Mouse (Mus musculus) CH12.LX (cell line): ENCODE results near the gene Pxmp4. TPM values are rescaled to one million over a fixed set of nuclear protein-coding genes. Genes with fewer than 3 reads are reported as not detected.
A peak's percentile ranks its signal among the peaks of the same experiment; 100 is the strongest.

Source experiments
- DNase-seq: peaks from one replicate; pipeline ENCODE4 v3.0.0-alpha.2; 2013; ENCODE audit errors: extremely low read depth
- H3K27ac ChIP-seq: 2 replicates; pipeline ENCODE4 v1.5.1; 2012; ENCODE audit warnings: low read depth, mild to moderate bottlenecking, control low read depth, moderate library complexity; ENCODE audit not compliant: insufficient read depth
- H3K27me3 ChIP-seq: replicated peaks from 2 replicates; pipeline ENCODE3; 2012; ENCODE audit warnings: inconsistent platforms
- H3K36me3 ChIP-seq, 2 experiments: replicated peaks in 1 of 2; 2 replicates each; pipeline versions ENCODE3 to v1.6.1; 2012; ENCODE audit warnings: inconsistent platforms in 1 of 2, low read length in 1 of 2, mild to moderate bottlenecking in 1 of 2, mixed read lengths in 1 of 2, moderate library complexity in 1 of 2; ENCODE audit not compliant: control insufficient read depth in 1 of 2, insufficient read depth in 1 of 2
- H3K4me1 ChIP-seq, 2 experiments: 2 replicates each; pipeline ENCODE4 v1.6.1; 2012; ENCODE audit warnings: inconsistent platforms in 1 of 2, moderate library complexity in 1 of 2; ENCODE audit not compliant: insufficient read depth in 2 of 2, control insufficient read depth in 1 of 2
- H3K4me2 ChIP-seq: 2 replicates; pipeline ENCODE4 v1.6.1; 2012; ENCODE audit warnings: low read depth, mild to moderate bottlenecking, control low read depth; ENCODE audit not compliant: poor library complexity, insufficient read depth, severe bottlenecking
- H3K4me3 ChIP-seq, 3 experiments: fragments of 150-350 bp in 1 of 3; sonication (generic) in 1 of 3; replicated peaks in 1 of 3; 2 replicates each; pipeline versions ENCODE3 to v1.5.1; 2011 to 2012; ENCODE audit warnings: low read depth in 2 of 3, low read length in 2 of 3, mild to moderate bottlenecking in 2 of 3, moderate library complexity in 2 of 3, control low read depth in 1 of 3, improper control_type of control experiment in 1 of 3, inconsistent platforms in 1 of 3, mixed read lengths in 1 of 3; ENCODE audit not compliant: poor library complexity in 1 of 3
- H3K79me2 ChIP-seq: replicated peaks from 2 replicates; pipeline ENCODE4 v1.6.1; 2012; ENCODE audit warnings: mild to moderate bottlenecking, moderate library complexity; ENCODE audit not compliant: control insufficient read depth, poor library complexity, insufficient read depth, severe bottlenecking; ENCODE audit errors: extremely low read depth
- H3K9ac ChIP-seq: 2 replicates; pipeline ENCODE4 v1.6.1; 2012; ENCODE audit warnings: low read depth, mild to moderate bottlenecking, control low read depth, moderate library complexity; ENCODE audit not compliant: insufficient read depth
- H3K9me3 ChIP-seq: replicated peaks from 2 replicates; pipeline ENCODE3; 2012; ENCODE audit warnings: low read length, inconsistent platforms, mixed read lengths
- BHLHE40 ChIP-seq: IDR thresholded peaks from 2 replicates; pipeline ENCODE4 v1.6.1; 2011; ENCODE audit warnings: mild to moderate bottlenecking, low read depth, low read length, improper control_type of control experiment
- E2F4 ChIP-seq: IDR thresholded peaks from 2 replicates; pipeline ENCODE4 v1.6.1; 2011; ENCODE audit warnings: low read depth, low read length, improper control_type of control experiment; ENCODE audit not compliant: insufficient replicate concordance
- ETS1 ChIP-seq: conservative IDR thresholded peaks from 2 replicates; pipeline ENCODE4 v1.6.1; 2012; ENCODE audit warnings: low read depth, mild to moderate bottlenecking, inconsistent platforms, low read length, improper control_type of control experiment, moderate library complexity
- GABPA ChIP-seq: IDR thresholded peaks from 2 replicates; pipeline ENCODE4 v1.6.1; 2012; ENCODE audit warnings: low read depth, low read length, improper control_type of control experiment, inconsistent platforms; ENCODE audit not compliant: insufficient replicate concordance
- HCFC1 ChIP-seq: IDR thresholded peaks from 2 replicates; pipeline ENCODE4 v1.6.1; 2012; ENCODE audit warnings: low read depth, mild to moderate bottlenecking, inconsistent platforms, low read length, improper control_type of control experiment
- JUN ChIP-seq: IDR thresholded peaks from 2 replicates; pipeline ENCODE4 v1.6.1; 2011; ENCODE audit warnings: low read depth, mild to moderate bottlenecking, low read length, improper control_type of control experiment, moderate library complexity; ENCODE audit not compliant: insufficient read depth
- MAX ChIP-seq: IDR thresholded peaks from 2 replicates; pipeline ENCODE4 v1.6.1; 2011; ENCODE audit warnings: low read length, improper control_type of control experiment
- MEF2A ChIP-seq: IDR thresholded peaks from 2 replicates; pipeline ENCODE4 v1.6.1; 2014; ENCODE audit warnings: low read depth, mild to moderate bottlenecking, inconsistent platforms, low read length, improper control_type of control experiment, borderline replicate concordance
- MXI1 ChIP-seq: IDR thresholded peaks from 2 replicates; pipeline ENCODE4 v1.6.1; 2011; ENCODE audit warnings: mild to moderate bottlenecking, low read depth, low read length, improper control_type of control experiment
- NELFE ChIP-seq: IDR thresholded peaks from 2 replicates; pipeline ENCODE4 v1.6.1; 2011; ENCODE audit warnings: low read depth, low read length, improper control_type of control experiment
- NRF1 ChIP-seq: IDR thresholded peaks from 2 replicates; pipeline ENCODE4 v1.6.1; 2014; ENCODE audit warnings: low read depth, mild to moderate bottlenecking, inconsistent platforms, low read length, improper control_type of control experiment, moderate library complexity
- POLR2A ChIP-seq: IDR thresholded peaks from 2 replicates; pipeline ENCODE4 v1.6.1; 2011; ENCODE audit warnings: low read depth, mild to moderate bottlenecking, improper control_type of control experiment, low read length
- RCOR1 ChIP-seq: conservative IDR thresholded peaks from 2 replicates; pipeline ENCODE4 v1.6.1; 2012; ENCODE audit warnings: low read depth, mild to moderate bottlenecking, inconsistent platforms, low read length, improper control_type of control experiment
- SMC3 ChIP-seq: IDR thresholded peaks from 2 replicates; pipeline ENCODE4 v1.6.1; 2011; ENCODE audit warnings: low read depth, low read length, improper control_type of control experiment
- USF1 ChIP-seq: IDR thresholded peaks from 2 replicates; pipeline ENCODE4 v1.6.1; 2014; ENCODE audit warnings: low read depth, mild to moderate bottlenecking, inconsistent platforms, low read length, improper control_type of control experiment
- ZC3H11A ChIP-seq: IDR thresholded peaks from 2 replicates; pipeline ENCODE4 v1.6.1; 2012; ENCODE audit warnings: low read depth, mild to moderate bottlenecking, inconsistent platforms, low read length, improper control_type of control experiment
- ZKSCAN1 ChIP-seq: IDR thresholded peaks from 2 replicates; pipeline ENCODE4 v1.6.1; 2012; ENCODE audit warnings: low read depth, inconsistent platforms, low read length, improper control_type of control experiment, borderline replicate concordance
- ZMIZ1 ChIP-seq: IDR thresholded peaks from 2 replicates; pipeline ENCODE4 v1.6.1; 2012; ENCODE audit warnings: low read depth, mild to moderate bottlenecking, inconsistent platforms, low read length, improper control_type of control experiment
- dilution Hi-C: fragments of 300-500 bp; cut with MboI; formaldehyde crosslinking; loops from 2 replicates; pipeline ENCODE4 v1.14.3; 2020; ENCODE audit warnings: low sequenced_read_pairs; ENCODE audit not compliant: extremely low pct_unique_long_range_greater_than_20kb, extremely low pct_ligation_motif_present
- in situ Hi-C: fragments of 300-500 bp; cut with MboI; formaldehyde crosslinking; loops from 3 replicates; pipeline ENCODE4 v1.14.3; 2019; ENCODE audit warnings: low sequenced_read_pairs, low pct_ligation_motif_present, low pct_unique_long_range_greater_than_20kb, mixed read lengths
- polyA plus RNA-seq: library from polyadenylated mRNA; unstranded; fragments of >175 nt; gene quantifications from 2 replicates; pipeline ENCODE4 v1.2.1, GENCODE M21; 2012; ENCODE audit warnings: low read depth; ENCODE audit not compliant: insufficient read length
- total RNA-seq, 2 experiments: library from RNA; depleted of rRNA; stranded (reverse); fragments of 300-350 nt in 1 of 2; fragments of >200 nt in 1 of 2; gene quantifications; 2 replicates each; pipeline ENCODE4 v1.2.3; 2012 to 2014

Pxmp4 gene
- total and polyA plus RNA-seq, 3 experiments, result 6.0 to 9.4 (median 7.6) TPM

- dilution Hi-C loops, result no loop called here
- Histone ChIP-seq H3K4me1 (peaks cover 9 to 21% of the 10 kb centered on the region in 2 experiments), H3K36me3 (peaks cover 15 to 75% of the 10 kb centered on the region in 2 experiments), H3K9me3 (no peaks in the 10 kb centered on the region), H3K27ac (no peak overlapping the region), H3K9ac (no peak overlapping the region), H3K79me2 (no peaks in the 10 kb centered on the region), H3K4me3 (no peak overlapping the region), H3K4me2 (peak overlapping the region; percentile 57; the same call in 1 of the 2 replicates), H3K27me3 (no peaks in the 10 kb centered on the region)
- TF ChIP-seq BHLHE40, result peak; percentile 63
- TF ChIP-seq JUN, result no peak
- no peak for TF ChIP-seq MEF2A
- peak; percentile 53; the same call in 1 of the 2 replicates for TF ChIP-seq MAX
- TF ChIP-seq ETS1, result no peak
- TF ChIP-seq USF1, result no peak
- no peak for TF ChIP-seq NELFE
- peak; percentile 45 for TF ChIP-seq NRF1
- no peak for TF ChIP-seq HCFC1
- no peak for TF ChIP-seq ZMIZ1
- TF ChIP-seq POLR2A, result no peak
- TF ChIP-seq E2F4, result no peak
- DNase-seq, result no peak
- in situ Hi-C loops, result loop anchor here (5.0 kb wide), 1 partner anchor 137 kb away; no protein-coding TSS in a partner anchor
Measured at GRCm38 (mm10) chr2:154549127-154549885, 54.2 kb downstream of the Pxmp4 start.

- Histone ChIP-seq H3K4me2 (no peak overlapping the region), H3K79me2 (no peaks in the 10 kb centered on the region), H3K9me3 (no peaks in the 10 kb centered on the region), H3K4me3 (no peak overlapping the region), H3K27ac (no peak overlapping the region), H3K4me1 (peaks cover 9 to 27% of the 10 kb centered on the region in 2 experiments), H3K9ac (no peak overlapping the region), H3K27me3 (no peaks in the 10 kb centered on the region), H3K36me3 (peaks cover 15 to 76% of the 10 kb centered on the region in 2 experiments)
- DNase-seq, result peak; percentile 72
- TF ChIP-seq POLR2A (no peak), GABPA (no peak), ZC3H11A (no peak), NELFE (no peak), MXI1 (no peak), SMC3 (no peak), RCOR1 (no peak), ZKSCAN1 (no peak), MEF2A (no peak), ZMIZ1 (no peak)
- in situ Hi-C loops, result loop anchor here (5.0 kb wide), 1 partner anchor 136 kb away; no protein-coding TSS in a partner anchor
- dilution Hi-C loops, result no loop called here
Measured at GRCm38 (mm10) chr2:154548688-154549087, 54.8 kb downstream of the Pxmp4 start.
